Mouse (Mus musculus) cerebellum, adult 2 months (tissue): ENCODE measurements around the gene Rpl18.

ENCODE experiments used
- CTCF ChIP-seq: fragments of 200-500 bp; IDR thresholded peaks from 2 replicates; pipeline ENCODE4 v1.5.1; 2011; ENCODE audit warnings: low read depth, mild to moderate bottlenecking, control low read depth, low read length, moderate library complexity, borderline replicate concordance; ENCODE audit not compliant: insufficient read depth
- POLR2A ChIP-seq: fragments of 200-500 bp; IDR thresholded peaks from 2 replicates; pipeline ENCODE4 v1.6.1; 2011; ENCODE audit warnings: low read length, control low read depth, borderline replicate concordance; ENCODE audit not compliant: insufficient read depth

DNA sequence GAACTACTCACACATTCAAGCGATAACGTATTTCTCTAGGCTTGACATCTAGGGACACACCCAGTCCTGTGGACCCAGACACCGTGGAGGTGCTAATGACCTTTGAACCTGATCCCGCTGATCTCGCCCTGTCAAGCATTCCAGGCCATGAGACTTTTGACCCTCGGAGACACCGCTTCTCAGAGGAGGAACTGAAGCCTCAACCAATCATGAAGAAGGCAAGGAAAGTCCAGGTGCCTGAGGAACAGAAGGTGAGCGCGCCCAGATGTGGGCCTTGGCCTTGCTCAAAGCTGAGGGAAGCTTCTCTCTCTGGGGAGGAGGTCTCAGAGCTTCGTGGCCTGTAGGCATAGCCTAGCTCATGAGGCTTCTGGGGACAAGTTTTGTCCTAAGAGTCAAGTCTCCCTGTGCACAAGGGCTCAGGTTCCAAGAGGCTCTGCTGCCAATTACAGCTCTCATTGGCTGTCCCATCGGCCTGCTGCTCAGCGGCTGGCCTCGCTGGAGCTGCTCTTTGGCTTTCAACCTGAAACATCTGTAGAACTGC lies 7.0 kb upstream of the Rpl18 start:
- TF ChIP-seq CTCF (no peak), POLR2A (no peak)
